Mouse (Mus musculus) induced T-regulatory cell, adult 2 months (primary cell): ENCODE measurements around the gene Nfix.
A peak's percentile ranks its signal among the peaks of the same experiment; 100 is the strongest.
"Not testable (repeated sequence)": the region's sequence is repeated elsewhere in the genome, so short reads cannot be mapped to it uniquely, and the experiment has no call there.

Experiments used
- DNase-seq: peaks from one replicate; pipeline ENCODE4 v3.0.0-alpha.2; 2012; ENCODE audit warnings: low read depth

The Nfix gene

GRCm38 (mm10) chr8:84832759-84833742, 32.9 kb upstream of the Nfix start:
- DNase-seq: peak; percentile 21

DNA sequence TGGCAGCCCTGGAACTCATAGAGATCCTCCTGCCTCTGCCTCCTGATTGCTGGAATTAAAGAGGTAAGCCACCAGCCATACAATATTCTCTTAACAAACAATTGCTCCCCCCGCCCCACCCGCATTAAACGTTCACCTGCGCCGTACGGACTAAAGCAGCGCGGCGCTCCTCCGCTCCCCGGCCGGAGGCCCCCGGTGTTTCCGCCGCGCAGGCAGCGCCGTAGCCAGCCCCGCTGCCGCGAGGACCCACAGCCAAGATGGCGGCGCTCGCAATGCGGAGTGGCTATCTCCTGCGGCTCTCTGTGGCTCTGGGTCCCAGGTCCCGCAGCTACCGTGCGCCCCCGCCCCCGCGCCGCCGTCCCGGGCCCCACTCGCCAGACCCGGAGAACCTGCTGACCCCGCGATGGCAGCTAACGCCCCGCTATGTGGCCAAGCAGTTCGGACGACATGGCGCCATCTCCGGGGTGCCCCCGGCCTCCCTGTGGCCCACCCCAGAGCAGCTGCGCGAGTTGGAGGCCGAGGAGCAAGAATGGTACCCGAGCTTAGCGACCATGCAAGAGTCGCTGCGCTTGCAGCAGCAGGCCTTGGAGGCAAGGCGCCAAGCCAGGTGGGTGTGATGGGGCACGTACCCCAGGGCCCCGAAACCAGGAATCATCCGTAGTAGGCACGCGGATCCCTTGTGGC, 32.0 kb upstream of the Nfix start:
- DNase-seq: peak; percentile 90

DNA sequence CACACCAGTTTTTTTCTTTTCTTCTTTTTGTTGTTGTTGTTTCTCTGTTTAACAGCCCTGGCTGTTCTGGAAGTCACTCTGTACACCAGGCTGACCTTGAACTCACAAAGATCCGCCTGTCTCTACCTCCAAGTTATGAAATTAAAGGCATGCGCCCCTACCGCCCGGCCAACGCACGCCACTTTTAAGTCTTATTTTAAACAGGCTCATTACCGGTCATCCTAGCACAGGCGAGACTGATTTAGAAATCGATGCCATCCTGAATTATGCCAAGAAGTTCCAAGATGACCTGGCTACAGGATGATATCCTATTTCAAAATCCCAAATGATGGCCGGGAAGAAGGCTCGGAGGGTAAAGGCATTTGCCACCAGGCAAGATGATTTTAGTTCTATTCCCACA, 31.3 kb upstream of the Nfix start, which contains the start of gene Gadd45gip1:
TSS of gene Gadd45gip1 (plus strand) at position 33 of the 400 bp plus-strand sequence.
- DNase-seq: peak; percentile 84

GRCm38 (mm10) chr8:84826518-84826917, 26.4 kb upstream of the Nfix start:
- DNase-seq: not testable (repeated sequence)

- DNase-seq: peak; percentile 76
Observed at GRCm38 (mm10) chr8:84825636-84826035, 25.5 kb upstream of the Nfix start.

DNA sequence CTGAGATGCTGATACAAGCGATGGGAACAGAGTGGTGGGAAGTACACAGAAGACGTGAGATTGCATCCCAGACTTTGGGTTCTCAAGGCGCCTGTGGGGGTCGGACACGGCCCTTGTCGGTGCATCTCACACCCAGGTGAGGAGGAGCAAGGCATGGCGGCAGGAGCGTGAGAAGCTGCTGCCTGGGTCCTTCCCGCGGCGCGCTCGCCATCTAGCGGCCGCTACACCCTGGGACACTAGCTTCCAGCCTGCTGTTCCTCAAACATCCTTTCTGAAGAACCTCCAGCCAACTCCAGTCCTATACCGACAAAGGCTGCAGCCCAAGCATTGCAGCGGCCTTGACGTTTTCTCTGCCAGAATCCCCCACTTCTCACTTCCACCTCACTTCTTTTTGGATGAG, 23.5 kb upstream of the Nfix start:
- peak; percentile 87 for DNase-seq

GRCm38 (mm10) chr8:84822723-84823122, 22.6 kb upstream of the Nfix start, which contains the start of gene Dand5:
TSS of gene Dand5 (minus strand) at chr8:84822823.
- DNase-seq: no peak

- DNase-seq: no peak
Observed at GRCm38 (mm10) chr8:84816117-84816516, 16.0 kb upstream of the Nfix start.

- DNase-seq: peak; percentile 93
Observed at GRCm38 (mm10) chr8:84815547-84815946, 15.4 kb upstream of the Nfix start.

GRCm38 (mm10) chr8:84814555-84815441, 14.7 kb upstream of the Nfix start:
- DNase-seq: no peak

DNA sequence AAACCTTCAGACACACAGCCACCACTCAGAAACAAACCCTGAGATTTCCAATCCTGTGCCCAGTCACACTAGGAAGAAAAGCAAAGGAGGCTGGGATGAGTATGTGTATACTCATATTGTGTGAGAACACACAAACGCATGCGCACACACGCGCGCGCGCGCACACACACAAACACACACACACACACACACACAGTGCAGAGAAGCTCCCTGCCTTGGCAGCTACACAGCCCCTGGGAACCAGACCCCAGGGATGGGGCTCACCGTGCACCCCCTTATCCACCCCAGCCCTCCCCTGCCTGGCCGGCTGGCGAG, 14.1 kb upstream of the Nfix start:
- DNase-seq: no peak

- no peak for DNase-seq
Observed at GRCm38 (mm10) chr8:84813830-84814229, 13.7 kb upstream of the Nfix start.

DNA sequence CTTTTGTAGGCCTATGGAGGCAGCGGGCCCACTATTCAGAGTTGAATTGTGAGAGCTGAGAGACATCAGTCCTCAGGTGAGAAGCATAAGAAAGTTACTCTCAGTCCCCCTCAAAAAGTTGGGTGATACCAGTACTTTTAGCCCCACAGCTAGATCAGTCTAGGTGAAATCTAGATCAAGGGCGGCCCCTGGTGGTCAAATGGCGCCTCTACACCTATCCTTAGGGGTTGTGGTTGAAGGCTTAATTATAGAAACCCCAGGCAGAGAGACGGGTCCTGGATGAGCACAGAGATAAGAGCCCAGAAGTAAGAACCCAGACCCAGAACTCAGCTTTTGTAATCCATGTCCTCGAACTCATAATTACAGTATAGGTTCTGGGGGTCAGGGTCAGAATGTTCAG, 12.9 kb upstream of the Nfix start:
- peak; percentile 92 for DNase-seq

- no peak for DNase-seq
Observed at GRCm38 (mm10) chr8:84811303-84811702, 11.2 kb upstream of the Nfix start.

GRCm38 (mm10) chr8:84810896-84811295, 10.8 kb upstream of the Nfix start:
- DNase-seq: peak; percentile 87

DNA sequence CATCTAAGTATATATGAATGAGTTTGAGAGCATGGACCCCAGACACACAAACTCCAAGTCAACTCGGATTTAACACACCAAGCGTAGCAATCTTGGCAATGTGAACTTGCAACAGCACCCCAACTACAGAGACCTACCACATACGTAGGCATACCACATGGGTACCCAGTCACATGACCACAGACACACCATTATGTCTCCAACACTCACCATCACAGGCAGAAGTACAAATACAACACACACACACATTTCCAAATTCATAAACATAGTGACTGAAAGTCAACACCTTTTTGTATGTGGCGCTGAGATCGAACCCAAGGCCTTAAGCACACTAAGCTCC, 9.8 kb upstream of the Nfix start:
- no peak for DNase-seq

DNA sequence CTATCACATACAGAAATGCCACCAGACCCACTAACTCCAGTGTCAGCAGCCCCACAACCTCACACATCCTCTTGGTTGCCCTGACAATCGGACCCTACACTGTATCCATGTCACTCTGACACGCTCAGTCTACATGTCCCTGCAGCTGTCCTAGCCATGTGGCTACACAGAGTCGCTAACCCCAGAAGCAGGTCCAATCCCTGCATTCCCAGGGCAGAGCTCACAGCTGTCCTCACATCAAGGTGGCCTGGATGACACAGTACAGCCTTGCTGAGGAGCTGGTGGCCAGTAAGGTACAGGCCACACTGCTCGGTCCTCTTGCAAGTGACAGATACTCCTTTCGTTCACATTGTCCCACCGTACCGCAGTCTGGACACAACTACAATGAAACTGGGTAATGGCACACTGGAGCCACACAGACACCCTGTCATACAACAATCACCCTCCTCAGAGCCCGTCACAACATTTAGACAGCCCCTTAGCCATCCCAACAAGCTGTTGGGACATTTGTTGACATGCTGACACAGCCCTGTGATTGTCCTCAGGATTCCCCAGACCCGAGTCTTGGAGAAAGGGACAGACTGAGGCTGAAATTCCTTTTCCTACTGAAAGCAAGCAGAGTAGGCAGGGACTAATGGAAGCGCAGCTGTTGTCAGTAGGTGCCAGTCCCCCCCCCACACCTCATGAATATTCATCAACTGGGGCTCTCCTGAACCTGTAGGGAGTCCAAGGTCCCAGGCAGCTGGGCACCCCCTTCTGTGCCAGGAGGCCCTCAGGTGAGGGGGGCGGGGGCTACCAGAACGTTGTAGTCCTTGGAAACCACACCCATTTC, 9.2 kb upstream of the Nfix start:
- DNase-seq: no peak

DNA sequence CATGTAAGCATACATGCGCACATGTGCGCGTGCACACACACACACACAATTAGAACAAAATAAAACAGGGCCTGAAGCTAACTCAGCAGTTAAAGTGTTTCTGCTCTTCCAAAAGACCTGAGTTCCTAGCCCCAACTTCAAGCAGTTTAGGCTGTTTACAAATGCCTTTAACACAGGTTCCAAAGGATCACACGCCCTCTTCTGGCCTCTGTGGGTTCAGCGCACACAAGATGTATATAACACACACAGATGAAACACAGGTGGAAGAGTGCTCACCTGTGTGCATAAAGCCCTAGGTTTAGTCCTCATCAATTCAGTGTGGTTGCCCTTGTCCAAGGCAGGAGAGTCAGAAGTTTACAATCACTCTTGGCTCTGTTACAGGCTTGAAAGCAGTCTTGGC, 5.9 kb upstream of the Nfix start:
- DNase-seq: no peak

DNA sequence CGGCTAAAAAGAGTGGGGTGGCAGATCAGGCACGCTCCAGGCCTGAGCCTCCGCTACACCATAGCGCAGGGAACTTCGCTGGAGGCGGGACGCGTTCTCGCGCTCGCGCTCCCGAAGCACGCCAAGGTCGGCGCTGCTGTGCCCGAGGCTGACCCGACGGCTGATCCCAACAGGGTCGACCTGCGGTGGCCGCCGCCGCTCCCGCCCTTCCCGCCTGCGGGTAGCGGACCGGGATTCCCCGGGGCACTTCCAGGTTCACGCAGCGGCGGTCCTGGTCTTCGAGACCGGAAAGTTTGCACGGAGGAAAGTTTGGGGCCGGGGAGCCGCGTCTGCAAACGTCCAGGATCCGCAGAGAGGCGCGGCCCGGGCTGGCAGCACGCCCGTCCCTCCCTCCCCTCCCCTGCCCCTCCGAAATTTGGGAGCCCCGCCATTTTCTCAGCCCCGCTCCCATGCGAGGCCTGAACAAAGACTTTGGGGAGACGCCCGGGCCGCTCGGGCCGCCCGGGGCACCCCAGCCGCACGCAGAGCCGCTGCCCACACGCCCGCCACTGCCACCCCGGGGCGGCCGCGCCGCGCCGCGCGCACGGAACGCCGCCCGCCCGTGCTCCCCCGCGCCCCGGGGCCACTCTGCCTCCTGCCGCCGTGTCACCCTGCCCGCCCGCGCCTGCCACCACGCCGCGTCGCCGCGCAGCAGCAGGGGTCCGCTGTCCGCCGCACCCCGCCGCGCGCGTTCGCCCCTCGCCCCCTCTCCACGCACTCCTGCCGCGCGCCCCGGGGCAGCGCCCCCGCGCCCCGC, 810 bp downstream of the Nfix start:
- peak; percentile 25 for DNase-seq

GRCm38 (mm10) chr8:84798446-84799135, 1.6 kb downstream of the Nfix start:
- DNase-seq: peak; percentile 20
